Mouse (Mus musculus) G1E-ER4 (cell line): ENCODE results near the gene Bcas2. TPM values are rescaled to one million over a fixed set of nuclear protein-coding genes. Genes with fewer than 3 reads are reported as not detected.
A peak's percentile ranks its signal among the peaks of the same experiment; 100 is the strongest.

Experiments
- GATA1 ChIP-seq: IDR thresholded peaks from one replicate; pipeline ENCODE4 v1.8.0; 2012; ENCODE audit warnings: low read length, inconsistent platforms
- polyA plus RNA-seq: library from polyadenylated mRNA; stranded (reverse); fragments of >175 nt; gene quantifications from 2 replicates; pipeline ENCODE4 v1.2.3, GENCODE M21; 2012

Bcas2 gene
- polyA plus RNA-seq, 1 experiment: 210 TPM

DNA sequence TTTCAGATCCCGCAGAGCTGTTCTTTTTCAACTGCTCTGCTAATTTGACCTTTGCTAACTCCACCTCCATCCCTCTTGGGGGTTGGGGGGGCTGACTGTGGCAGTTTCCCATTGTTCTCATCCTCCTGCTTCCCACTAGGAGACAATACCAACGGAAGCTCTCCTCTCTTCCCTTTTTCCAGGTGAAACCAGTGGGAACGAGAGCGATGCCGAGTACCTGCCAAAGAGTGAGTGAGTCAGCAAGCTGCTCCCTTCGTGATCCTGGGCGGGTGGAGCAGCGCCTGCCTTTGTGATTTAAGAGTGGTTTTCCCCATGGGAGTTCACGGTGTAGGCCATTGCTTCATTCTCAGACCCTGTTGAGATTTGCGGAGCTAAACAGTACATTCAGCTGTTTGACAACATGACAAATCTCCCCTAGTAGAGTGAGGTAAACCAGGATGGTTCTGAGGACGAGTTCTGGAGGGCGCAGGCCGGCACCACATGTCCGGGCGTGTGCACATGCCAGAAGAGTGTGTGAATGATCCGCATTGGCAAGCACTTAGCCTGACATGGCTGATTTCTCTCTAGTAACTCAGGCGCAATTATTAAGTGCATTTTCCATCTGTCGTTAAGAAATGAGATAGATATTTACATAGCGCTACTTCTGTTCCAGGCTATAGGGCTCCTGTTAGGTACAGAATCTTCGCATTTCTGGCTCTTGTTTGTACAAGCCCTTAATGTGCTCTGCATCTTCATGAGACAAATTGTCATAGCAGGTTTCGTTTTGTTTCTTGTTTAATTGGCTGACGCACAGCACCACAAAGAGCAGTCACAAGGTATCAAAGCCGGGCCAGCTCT, 24.9 kb upstream of the Bcas2 start:
- TF ChIP-seq GATA1: no peak

- TF ChIP-seq GATA1: no peak
Observed at GRCm38 (mm10) chr3:103147775-103148174, 23.7 kb upstream of the Bcas2 start.

DNA sequence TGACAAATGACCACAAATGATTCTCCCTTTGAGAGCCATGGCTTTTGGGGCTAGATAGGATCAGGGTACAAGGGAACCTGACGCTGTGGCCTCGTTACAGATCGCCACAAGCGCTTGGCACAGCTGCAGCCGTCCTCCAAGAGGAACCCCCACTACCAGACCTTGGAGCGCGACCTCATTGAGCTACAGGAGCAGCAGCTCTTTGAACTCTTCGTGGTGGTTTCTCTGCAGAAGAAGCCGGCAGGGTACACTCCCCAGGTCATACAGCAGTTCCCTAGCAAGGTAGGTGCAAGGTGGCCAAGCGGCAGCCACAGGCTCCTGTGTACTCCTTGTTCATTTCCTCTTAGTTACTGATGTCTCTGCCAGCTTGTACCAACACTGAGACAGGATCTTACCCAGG, 22.5 kb upstream of the Bcas2 start:
- TF ChIP-seq GATA1: no peak

DNA sequence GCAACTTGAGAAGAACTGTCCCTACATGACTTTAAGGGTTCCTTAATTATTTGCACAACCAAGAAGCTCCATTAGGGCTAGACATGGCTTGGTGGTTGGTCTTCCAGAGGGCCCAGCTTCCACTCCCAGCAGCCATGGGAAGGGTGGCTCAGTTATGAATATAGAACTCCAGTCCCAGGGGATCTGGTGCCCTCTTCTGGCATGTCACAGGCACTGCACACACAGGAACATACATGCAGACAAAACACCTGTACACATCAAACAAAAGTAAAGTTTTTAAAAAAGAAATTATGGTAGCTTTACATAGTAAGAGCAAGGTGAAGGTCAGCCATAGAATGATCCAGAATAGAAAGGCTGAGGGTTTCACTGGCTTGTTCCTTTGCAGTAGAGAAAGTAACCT, 17.7 kb upstream of the Bcas2 start:
- TF ChIP-seq GATA1: no peak

GRCm38 (mm10) chr3:103159232-103159900, 12.1 kb upstream of the Bcas2 start:
- no peak for TF ChIP-seq GATA1

GRCm38 (mm10) chr3:103169771-103170170, 1.7 kb upstream of the Bcas2 start:
- TF ChIP-seq GATA1: no peak

- no peak for TF ChIP-seq GATA1
Observed at GRCm38 (mm10) chr3:103172615-103173014, 1.2 kb downstream of the Bcas2 start.

- TF ChIP-seq GATA1: peak; percentile 95
Observed at GRCm38 (mm10) chr3:103176740-103177139, 5.3 kb downstream of the Bcas2 start.

DNA sequence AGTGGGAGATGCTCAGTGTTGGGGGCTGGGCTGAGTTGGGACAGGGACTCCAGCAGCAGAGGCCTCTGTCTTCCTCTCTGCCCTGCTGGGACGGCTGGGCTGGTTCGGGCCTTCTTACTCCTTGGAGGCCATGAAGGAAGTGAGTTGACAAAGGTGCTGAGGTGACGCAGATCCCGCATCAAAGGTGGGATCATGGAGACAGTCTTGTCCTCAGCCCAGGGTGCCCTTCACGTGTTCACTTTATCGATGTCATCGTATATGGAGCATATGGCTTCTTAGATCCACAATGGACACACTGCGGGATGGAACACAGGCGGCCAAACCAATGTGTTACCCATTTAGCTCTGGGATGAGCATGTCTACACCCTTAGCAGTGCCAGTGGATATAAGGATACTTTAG, 8.1 kb downstream of the Bcas2 start:
- TF ChIP-seq GATA1: no peak

GRCm38 (mm10) chr3:103181171-103181570, 9.7 kb downstream of the Bcas2 start:
- TF ChIP-seq GATA1: no peak

DNA sequence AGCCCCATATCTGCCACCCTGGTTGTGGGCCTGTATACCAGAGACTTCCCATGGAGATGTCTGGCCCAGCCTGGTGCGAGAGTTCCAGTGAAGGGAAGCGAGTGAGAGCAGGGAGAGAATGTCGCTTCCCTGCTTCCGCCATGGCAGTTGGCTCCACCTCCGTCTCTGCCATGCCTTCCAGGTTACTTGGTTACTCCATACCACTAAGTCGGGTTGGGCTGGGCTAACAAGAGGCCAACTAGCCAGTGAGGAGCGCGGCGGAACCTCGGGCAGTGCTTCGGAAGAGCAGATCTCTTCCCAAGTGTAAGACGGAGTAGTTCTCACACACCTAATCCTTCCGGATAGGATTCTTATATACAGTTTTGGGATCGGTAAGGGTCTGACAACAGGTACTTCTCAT, 11.4 kb downstream of the Bcas2 start:
- no peak for TF ChIP-seq GATA1

DNA sequence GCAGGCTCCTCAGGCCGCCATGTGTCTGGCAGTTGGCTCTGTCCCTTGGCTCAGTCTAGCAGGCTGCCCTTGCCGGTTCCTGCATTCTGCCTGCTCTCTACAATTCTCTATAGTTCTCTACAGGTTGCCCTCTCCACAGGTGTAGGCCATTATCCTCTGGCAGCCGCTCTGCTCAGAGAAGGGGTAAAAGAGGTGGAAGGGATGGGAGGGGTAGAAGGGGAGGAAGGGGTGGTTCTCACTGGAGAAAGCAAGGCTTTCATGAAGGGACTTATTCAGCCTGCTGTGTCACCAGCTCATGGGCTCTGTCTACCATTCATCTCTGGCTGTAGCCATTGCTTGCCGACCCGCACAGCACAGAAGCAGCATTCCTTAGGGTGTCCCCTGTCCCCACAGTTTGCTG, 17.0 kb downstream of the Bcas2 start:
- no peak for TF ChIP-seq GATA1

GRCm38 (mm10) chr3:103188856-103189255, 17.4 kb downstream of the Bcas2 start:
- no peak for TF ChIP-seq GATA1

DNA sequence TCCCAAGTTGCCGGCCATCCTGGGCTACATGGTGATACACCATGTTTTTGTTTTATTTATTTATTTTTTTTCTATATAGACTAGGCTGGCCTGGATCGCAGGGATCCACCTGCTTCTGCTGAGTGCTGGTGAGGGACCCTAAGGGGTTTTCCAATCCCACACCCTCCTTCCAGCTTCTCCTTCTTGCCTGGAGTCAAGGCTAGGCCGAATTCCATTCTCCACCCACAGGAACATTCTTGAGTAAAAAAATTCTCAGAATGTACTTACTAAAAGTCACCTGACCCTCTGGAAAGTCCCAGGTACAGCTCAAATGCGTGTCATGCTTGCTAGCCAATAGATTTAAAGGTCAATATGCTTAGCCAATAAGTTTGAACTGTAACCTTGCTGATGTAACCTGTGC, 20.7 kb downstream of the Bcas2 start:
- TF ChIP-seq GATA1: no peak

DNA sequence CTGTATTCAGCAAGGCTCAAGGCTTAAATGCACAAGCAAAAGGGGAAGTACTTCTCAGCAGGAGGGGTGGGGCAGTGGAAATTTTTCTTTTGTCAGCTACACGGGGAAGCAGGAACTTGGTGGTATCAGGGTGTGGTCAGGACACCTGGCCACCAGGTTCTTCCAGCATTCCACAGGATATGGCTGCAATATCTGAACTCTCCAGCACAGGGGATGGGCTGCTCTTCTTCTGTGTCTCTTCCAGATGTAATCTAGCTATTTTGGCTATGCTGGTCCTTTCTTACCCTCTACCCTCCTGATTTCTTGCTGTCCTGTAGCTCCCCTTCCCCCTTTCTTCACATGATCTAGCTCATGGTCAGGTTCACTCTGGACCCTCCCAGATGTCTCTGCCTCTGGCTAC, 21.7 kb downstream of the Bcas2 start:
- TF ChIP-seq GATA1: no peak

GRCm38 (mm10) chr3:103196320-103196823, 24.9 kb downstream of the Bcas2 start:
- TF ChIP-seq GATA1: peak; percentile 91

DNA sequence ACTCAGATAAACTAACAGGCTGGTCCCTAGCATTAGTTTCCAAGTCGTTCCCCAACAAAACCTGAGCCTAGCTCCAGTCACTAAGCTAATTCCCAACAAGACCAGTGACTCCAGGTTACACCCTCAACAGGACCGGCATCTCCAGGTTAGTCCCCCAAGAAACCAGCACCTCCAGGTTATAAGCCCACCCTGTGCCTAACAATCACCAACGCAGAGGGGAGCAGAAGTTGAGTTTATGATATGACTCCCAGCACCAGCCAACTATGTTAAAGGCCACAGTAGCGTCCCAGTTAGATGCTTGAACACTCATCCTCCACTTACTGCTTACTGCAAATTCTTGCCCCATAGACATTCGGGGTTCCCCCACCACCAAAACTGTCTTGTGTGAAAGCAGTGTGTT, 27.9 kb downstream of the Bcas2 start:
- no peak for TF ChIP-seq GATA1

- no peak for TF ChIP-seq GATA1
Observed at GRCm38 (mm10) chr3:103203554-103203953, 32.1 kb downstream of the Bcas2 start.
